Mouse (Mus musculus): ENCODE results near the gene Mapk12.

Gene Mapk12

GRCm38 (mm10) chr15:89138046-89138405 lies 2.5 kb downstream of the Mapk12 start:
- DNase-seq (ENCODE audit: low spot score in 2 of 2): no peak

DNA sequence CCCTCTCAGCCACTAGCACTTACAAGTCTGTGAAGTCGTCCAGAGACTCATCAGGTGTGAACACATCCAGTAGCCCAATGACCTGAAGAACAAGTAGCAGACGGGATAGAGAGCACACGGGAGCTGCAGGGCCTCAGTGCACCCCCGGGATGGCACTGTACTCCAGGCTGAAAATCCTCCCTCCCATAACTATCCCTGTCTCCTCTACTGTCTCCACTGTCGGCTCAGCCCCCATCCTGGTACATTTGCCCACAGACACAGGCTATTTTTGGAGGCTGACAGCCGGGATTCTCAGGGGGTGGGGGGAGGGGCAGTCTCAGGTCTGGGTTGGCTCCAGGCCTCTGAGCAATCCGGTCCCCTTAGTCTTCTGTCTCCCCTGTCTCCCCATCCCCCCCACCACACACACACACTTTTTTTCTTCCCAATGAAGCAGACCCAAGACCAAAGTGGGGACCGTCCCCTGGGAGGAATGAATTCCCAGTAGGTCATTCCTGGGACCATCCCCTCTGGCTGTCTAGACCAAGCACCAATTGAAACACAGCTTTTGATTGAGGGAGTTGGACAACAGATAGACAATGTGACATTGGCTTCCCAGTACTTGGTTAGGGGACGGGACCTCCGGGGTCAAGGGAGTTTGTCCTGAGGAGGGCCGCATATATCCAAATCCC lies 3.0 kb downstream of the Mapk12 start:
- no peak for DNase-seq (ENCODE audit: low spot score in 2 of 2)

GRCm38 (mm10) chr15:89136461-89137155 lies 3.9 kb downstream of the Mapk12 start:
- no peak for DNase-seq (ENCODE audit: low spot score in 2 of 2)

DNA sequence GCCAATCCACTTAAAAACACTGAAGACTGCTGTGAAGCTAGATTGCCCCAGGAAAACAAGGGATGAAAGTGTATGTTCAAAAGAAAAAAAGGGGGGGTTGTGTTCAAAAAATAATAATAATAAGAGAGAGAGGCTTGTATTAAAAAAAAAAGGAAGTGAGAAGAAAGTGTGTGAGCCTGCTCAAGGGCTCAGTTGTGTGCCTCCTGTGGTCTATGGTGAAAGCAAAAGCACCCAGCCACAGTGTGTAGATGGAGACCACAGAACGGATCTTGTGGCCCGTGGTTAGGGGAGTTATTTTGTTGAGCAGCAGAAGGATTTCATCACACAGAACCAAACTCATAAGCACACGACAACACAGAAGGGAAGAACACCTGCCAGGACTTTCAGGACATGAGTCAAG lies 9.2 kb downstream of the Mapk12 start:
- peak in 1 of 2 experiments; percentile 46 for DNase-seq (ENCODE audit: low spot score in 2 of 2)

GRCm38 (mm10) chr15:89130245-89130644 lies 10.3 kb downstream of the Mapk12 start:
- DNase-seq (ENCODE audit: low spot score in 2 of 2): no peak

GRCm38 (mm10) chr15:89128382-89129350 lies 11.8 kb downstream of the Mapk12 start, which contains the start of gene Hdac10:
TSS of gene Hdac10 (minus strand) at chr15:89128700.
- peak; percentile 68 to 78 for DNase-seq (ENCODE audit: low spot score in 2 of 2)

GRCm38 (mm10) chr15:89127364-89127940 lies 13.1 kb downstream of the Mapk12 start:
- no peak for DNase-seq (ENCODE audit: low spot score in 2 of 2)

- no peak for DNase-seq (ENCODE audit: low spot score in 2 of 2)
These were observed 13.9 kb downstream of the Mapk12 start for GRCm38 (mm10) chr15:89126622-89127021.

- no peak for DNase-seq (ENCODE audit: low spot score in 2 of 2)
These were observed 15.2 kb downstream of the Mapk12 start for GRCm38 (mm10) chr15:89125351-89125750.

DNA sequence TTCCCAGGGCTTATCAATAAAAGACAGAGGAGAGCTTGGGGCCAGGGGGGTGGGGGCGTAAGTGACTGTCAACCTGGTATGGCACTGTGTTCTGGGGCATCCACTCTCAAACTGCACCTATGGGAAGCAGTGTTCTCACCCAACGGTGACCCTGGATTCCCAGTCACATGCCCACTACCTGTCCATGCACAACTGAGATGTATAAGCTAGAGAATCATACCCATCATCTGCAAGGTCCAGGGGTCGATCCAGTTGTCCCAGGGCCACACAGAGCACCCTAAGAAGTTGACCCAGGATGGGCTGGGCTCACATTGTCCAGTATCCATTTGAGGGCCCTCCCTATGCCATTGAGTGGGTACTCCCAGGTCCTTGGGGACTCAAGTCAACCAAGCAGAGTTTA lies 16.2 kb downstream of the Mapk12 start:
- DNase-seq (ENCODE audit: low spot score in 2 of 2): no peak

- DNase-seq (ENCODE audit: low spot score in 2 of 2): no peak
These were observed 16.9 kb downstream of the Mapk12 start for GRCm38 (mm10) chr15:89123595-89123994.

- peak; percentile 88 to 96 for DNase-seq (ENCODE audit: low spot score in 2 of 2)
These were observed 17.7 kb downstream of the Mapk12 start, which contains the start of gene Tubgcp6 for GRCm38 (mm10) chr15:89122649-89123366. TSS of gene Tubgcp6 (minus strand) at chr15:89123112.

DNA sequence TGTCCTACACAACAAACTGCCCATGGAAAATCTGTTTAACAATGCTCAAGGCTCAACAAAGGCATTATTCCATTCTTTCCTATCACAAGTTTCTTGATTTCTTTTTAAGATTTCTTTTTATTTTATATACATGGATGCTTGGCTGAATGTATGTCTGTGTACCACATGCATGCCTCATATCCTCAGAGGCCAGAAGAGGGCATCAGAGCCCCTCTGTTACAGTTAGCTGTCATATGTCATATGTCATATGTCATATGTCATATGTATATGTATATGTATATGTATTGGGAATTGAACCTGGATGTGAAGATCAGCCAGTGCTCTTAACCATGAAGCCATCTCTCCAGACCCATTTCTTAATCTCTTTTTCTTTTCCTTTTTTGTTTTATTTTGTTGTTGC lies 22.5 kb downstream of the Mapk12 start:
- DNase-seq (ENCODE audit: low spot score in 2 of 2): no peak

DNA sequence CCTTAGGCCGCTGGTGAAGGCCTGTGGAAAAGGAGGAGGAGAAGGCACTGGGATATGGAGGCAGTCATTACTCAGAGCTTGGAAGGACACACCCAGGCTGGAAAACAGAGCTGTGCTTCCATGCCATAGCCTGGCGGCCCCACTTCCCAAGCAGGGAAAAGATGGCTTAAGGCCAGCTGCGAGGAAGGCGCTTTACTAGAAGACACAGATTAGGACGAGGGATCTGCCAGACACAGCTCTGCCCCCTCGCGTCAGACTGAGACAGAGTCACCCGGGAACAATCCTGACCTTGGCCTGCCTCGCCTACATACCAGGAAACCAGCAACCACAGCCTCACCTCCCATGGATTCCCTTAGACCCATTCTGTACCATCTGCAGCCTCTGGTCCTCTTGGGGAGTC lies 30.4 kb downstream of the Mapk12 start:
- DNase-seq (ENCODE audit: low spot score in 2 of 2): no peak

GRCm38 (mm10) chr15:89106976-89107375 lies 33.5 kb downstream of the Mapk12 start:
- no peak for DNase-seq (ENCODE audit: low spot score in 2 of 2)

DNA sequence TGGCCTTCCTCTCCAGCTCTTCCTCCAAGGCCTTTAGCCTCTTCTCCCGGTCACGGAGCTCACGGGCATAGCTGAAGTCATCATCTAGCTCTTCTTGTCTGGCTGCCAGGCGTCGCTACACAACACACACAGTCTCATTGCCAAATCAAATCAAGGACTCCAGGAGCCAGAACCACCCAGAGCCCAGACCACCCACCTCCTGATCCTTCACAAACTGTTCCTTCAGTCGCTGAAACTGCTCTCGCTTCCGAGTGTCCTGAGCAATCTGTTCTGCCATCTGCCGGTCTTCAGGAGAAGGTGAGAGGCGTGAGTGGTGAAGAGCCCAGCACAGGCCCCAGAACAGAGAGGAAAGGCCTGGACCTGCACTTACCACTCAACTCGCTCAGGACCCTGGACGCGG lies 34.4 kb downstream of the Mapk12 start:
- DNase-seq (ENCODE audit: low spot score in 2 of 2): no peak

DNA sequence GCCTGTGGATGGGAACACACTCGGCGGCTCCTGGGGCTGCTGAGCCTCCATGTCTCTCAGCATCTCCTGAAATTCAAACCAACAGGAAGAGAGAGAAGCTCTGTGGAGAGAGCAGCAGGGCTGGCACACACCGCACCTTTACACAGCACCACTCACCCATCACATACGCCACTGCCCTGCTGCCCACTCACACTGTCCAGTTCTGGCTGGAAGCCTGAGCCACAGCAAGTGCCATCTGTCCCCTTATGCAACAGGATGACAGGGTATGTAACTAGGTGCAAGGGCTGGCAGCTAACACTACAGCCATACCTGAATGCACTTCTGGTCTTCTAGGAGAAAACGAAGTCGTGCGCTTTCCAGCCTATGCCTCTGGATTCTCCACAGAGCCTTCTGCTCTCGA lies 36.1 kb downstream of the Mapk12 start:
- DNase-seq (ENCODE audit: low spot score in 2 of 2): no peak

- DNase-seq (ENCODE audit: low spot score in 2 of 2): no peak
These were observed 36.6 kb downstream of the Mapk12 start for GRCm38 (mm10) chr15:89103921-89104320.

DNA sequence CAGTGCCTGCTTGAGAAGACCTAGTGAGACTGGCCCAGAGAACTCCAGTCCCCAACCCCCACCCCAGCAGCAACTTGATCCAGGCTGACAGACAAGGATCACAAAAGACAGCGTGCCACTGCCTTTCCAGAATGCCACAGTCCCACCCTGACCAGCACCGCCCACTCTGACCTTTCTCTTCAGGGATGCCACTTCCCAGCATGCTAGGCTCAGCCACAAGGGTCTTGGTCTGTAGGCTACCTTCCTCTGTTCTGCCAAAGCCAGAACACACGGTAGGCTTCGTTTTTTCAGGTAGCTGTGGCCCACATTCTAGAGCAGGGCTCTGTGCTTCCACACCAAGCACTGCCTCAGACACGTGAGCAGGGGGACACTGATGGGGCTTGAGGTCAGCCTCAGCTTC lies 37.9 kb downstream of the Mapk12 start:
- no peak for DNase-seq (ENCODE audit: low spot score in 2 of 2)

DNA sequence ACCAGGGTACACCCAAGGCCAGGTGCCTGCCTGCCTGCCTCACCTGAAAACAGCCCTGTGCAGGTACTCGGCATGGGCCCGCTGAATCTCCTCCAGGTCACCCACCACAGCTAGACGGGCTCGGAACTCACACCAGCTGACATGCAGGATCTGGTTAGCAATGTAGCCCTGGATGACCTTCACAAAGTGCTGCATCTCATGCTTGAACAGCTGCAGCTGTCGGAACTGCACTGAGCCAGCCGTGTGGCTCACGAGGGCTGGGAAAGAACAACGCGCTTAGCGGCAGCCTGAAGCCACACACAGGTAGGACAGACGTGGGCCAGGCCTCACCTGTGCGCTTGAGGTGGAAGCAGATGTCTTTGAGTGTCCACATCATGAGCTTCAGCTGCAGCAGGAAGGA lies 39.7 kb downstream of the Mapk12 start:
- no peak for DNase-seq (ENCODE audit: low spot score in 2 of 2)

DNA sequence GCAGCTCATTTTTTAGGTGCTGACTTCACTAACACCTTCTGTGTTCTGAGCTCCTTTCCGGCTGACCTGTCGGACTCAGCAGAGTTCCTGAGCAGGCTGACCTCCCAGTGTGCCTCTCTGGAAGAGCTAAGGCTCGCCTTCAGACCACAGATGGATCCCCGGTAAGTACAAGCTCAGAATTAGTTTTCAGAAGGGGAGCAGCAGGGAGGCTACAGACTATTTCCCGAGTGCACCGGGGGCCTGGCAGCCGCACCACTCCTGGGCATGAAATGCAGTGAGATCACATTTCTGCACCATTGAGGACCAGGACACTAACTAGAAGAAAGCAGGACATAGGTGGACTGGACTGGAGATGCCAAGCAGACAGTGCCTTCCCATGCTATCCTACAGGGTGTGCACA lies 41.9 kb downstream of the Mapk12 start:
- no peak for DNase-seq (ENCODE audit: low spot score in 2 of 2)
